Mouse (Mus musculus) kidney, adult 2 months (tissue): ENCODE results near the gene Aloxe3.

Source experiments
- CTCF ChIP-seq: fragments of 200-500 bp; conservative IDR thresholded peaks from 2 replicates; pipeline ENCODE4 v1.5.1; 2011; ENCODE audit warnings: low read depth, mild to moderate bottlenecking, control low read depth, low read length, moderate library complexity, mixed read lengths; ENCODE audit not compliant: insufficient read depth, insufficient read length
- POLR2A ChIP-seq: fragments of 200-500 bp; IDR thresholded peaks from one replicate; pipeline ENCODE4 v1.6.1; 2011; ENCODE audit warnings: low read depth, low read length, control low read depth

GRCm38 (mm10) chr11:69102403-69102725, 23.3 kb upstream of the Aloxe3 start:
- TF ChIP-seq POLR2A (no peak), CTCF (no peak)
